Mouse (Mus musculus): ENCODE measurements around the gene Heatr5b. TPM values are rescaled to one million over a fixed set of nuclear protein-coding genes. Genes with fewer than 3 reads are reported as not detected.
"Not testable (repeated sequence)": the region's sequence is repeated elsewhere in the genome, so short reads cannot be mapped to it uniquely, and the experiment has no call there.

Heatr5b gene
- total RNA-seq (2014; fragmentation: Nextera tagmentation) (25.4 TPM in 2 replicates), total RNA-seq (2017) (13.8 and 18.5 TPM in 2 replicates)

DNA sequence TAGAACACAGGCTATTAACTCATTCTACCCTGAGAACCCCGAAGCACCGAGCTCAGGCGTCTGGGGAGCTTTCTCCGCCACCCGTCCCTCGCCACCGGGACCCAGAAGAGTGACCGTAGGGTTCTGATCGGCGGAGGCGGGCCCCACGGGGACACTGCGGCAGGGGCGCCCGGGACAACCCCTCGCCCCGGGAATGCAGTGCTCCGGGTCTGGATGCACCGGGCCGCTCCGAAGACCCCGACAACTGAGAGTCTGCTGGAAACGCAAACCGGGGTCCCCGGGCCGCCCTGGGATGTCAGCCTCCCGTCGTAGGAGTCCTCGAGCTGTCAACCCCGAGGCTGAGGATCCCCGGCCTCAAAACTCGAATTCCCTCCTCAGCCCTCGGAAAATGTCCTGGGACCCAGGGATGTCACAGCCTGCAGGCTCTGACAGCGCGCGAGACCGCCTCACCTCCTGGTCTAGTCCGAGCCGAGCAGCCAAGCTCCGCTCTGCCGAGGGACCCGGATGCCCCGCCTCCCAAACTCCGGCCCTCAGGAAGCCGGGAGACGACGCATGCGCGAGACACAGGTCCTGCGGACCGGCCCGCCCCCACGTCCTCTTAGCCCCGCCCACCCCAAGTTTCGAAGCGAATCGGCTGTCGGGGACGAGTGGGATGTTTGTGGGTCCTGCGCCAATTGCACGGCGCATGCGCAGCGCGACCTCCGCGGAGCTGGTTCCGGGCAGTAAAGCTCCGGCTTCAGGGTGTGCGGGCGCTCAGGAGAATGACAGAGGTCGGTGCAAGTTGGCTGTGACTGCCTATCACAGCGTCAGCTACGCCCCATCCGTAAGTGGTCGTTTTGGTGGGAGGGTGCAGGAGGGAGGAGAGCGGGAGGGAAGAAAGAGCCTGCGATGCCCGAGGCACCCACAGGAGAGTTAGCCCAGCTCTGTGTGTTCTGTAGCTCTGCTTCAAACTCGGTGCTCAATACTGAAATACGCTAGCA lies at the start of gene Heatr5b, which contains the start of gene Gpatch11:
TSS of gene Heatr5b (minus strand) at position 509 of the 980 bp plus-strand sequence.
TSS of gene Gpatch11 (plus strand) at position 712 of the 980 bp plus-strand sequence.
- peak; percentile 92 for ATAC-seq (replicated peaks; ENCODE audit: low FRiP score, low TSS enrichment, poor library complexity, severe bottlenecking)

GRCm38 (mm10) chr17:78883291-78883690 lies 48.1 kb upstream of the Heatr5b start:
- ATAC-seq (replicated peaks; ENCODE audit: low FRiP score, low TSS enrichment, poor library complexity, severe bottlenecking) = no peak

DNA sequence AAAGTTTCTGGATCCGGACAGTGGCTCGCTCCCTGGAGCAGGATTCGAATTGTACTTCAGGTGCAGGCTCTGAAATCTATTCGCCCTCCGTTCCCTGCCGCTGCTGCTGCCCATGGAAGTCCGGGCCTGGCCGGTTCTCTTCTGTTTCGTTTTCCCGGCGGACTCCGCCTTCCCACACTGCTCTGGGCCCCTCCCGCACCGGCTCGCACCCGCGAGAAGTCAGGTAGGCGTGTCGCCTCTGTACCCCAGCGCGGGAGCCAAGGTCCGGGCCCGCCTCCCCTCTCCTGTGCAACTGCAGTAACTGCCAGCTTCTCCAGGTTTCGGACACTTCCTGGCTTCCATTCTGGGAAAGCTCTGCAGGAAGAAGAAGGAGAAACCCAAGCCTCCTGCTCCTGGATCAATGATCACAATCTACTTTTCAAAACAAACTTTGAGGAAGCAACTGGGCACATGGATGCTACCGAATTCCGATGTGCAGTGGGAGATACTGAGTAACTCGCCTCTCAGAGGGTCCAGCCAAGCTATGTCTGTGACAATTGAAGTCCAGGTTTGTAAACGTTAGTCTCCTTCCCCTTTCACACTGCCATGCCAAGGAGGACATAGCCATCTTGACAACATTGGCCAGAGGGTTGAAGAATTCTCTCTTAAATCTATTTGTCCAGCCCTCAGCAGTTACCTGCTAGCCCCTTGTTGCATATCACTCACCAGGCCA lies 47.4 kb upstream of the Heatr5b start, which contains the start of gene Eif2ak2:
TSS of gene Eif2ak2 (minus strand) at position 173 of the 712 bp plus-strand sequence.
- ATAC-seq (replicated peaks; ENCODE audit: low FRiP score, low TSS enrichment, poor library complexity, severe bottlenecking) = peak; percentile 98

GRCm38 (mm10) chr17:78881878-78882304 lies 46.7 kb upstream of the Heatr5b start:
- peak; percentile 35 for ATAC-seq (replicated peaks; ENCODE audit: low FRiP score, low TSS enrichment, poor library complexity, severe bottlenecking)

DNA sequence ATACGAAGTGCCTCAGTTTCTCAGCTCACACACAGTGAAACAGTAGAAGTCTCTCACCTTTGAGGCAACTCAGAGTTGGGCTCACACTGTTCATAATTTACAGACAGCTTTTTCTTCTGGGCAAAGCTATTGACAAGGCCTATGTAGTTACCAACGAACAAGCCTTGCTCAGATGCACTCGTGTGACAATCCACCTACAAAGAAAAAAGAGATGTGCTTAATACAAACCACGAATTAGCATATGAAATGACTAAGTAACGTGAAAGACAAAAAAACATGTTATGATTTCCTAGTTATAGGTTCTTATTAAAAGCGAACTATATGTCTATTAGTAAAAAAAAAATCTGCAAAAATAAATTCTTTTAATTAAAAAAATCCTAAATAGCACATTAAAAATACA lies 38.7 kb upstream of the Heatr5b start:
- ATAC-seq (replicated peaks; ENCODE audit: low FRiP score, low TSS enrichment, poor library complexity, severe bottlenecking) = no peak

DNA sequence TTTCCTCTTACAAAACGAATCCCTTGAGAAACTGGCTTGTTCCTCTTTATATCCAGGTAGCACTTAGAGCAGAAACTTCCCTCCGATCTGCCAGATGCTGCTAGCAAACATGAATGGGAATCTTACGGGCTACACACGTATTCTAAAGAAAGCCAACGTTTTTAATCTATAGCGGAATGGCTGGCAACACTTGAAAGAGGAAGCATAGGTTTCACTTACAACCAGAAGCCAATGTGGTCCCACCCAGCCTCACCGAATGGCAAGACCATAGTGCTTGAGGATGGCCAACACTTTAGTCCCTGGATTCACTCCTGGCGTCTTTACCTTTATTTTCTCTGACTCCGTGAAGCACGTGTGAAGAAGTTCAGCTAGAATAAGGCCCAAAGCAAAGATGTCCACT lies 21.1 kb upstream of the Heatr5b start:
- no peak for ATAC-seq (replicated peaks; ENCODE audit: low FRiP score, low TSS enrichment, poor library complexity, severe bottlenecking)

DNA sequence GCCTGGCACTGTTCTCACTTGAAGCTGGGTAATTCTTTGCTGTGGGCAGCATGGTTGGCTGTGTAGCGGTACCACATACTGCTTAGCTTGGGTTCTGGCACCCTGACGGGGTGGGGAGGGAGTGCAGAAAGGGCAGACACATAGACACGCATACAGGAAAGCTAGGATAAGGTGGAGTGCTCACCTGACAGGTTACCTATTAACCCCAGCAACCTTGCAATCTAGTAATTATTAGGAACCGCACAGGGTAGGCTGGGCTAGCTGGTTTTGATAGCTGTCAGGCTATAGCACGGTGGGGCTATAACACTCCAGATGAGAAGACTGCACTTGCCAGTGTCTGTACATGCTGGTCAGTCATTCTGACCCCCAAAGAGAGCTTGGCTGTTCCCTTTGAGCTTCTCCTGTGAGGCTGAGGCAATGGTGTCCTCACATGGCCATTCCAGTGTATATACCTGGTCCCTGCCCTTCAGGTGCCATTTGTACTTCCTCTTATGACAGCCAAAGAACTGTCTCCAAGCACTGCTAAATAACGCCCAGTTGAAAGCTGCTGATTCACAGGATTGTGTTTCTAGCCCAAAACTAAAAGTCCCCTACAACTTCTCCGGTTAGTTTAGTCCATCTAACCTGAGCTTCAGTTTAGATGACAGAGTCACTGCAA lies 7.2 kb upstream of the Heatr5b start:
- no peak for ATAC-seq (replicated peaks; ENCODE audit: low FRiP score, low TSS enrichment, poor library complexity, severe bottlenecking)

DNA sequence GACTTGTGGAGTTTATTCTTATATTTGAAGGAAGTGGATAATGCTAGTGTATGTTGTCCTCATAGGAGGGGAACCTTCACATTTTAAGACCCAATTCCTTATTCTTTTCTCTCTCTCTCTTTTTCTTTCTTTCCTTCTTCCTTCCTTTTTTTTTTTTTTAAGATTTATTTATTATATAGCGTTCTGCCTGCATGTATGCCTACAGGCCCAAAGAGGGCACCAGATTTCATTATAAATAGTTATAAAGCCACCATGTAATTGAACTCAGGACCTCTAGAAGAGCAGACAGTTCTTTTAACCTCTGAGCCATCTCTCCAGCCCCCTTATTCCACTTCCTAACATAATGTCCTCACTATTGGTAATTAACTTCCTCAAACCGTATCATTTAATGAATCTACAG lies 892 bp upstream of the Heatr5b start:
- peak; percentile 9; the same call in 1 of the 2 replicates for ATAC-seq (replicated peaks; ENCODE audit: low FRiP score, low TSS enrichment, poor library complexity, severe bottlenecking)

GRCm38 (mm10) chr17:78824346-78824745 lies 10.8 kb downstream of the Heatr5b start:
- no peak for ATAC-seq (replicated peaks; ENCODE audit: low FRiP score, low TSS enrichment, poor library complexity, severe bottlenecking)

GRCm38 (mm10) chr17:78809582-78809981 lies 25.6 kb downstream of the Heatr5b start:
- ATAC-seq (replicated peaks; ENCODE audit: low FRiP score, low TSS enrichment, poor library complexity, severe bottlenecking) = no peak

DNA sequence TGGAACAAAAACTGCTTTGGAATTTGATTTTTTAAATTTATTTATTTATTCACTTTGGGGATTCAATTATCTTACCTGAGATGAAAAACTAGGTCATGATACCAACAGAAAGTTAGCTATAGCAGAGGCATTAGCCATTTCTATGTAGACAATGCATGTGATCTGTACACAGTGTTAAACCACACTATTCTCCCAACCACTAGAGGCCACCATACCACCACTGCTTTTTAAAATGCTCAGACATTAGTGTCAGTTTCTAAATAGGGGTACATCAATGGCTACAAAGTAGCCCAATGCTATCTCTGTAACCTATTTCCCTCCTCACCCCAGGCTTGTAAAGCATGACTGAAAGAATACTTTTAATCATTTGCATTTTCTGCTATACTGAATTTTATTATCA lies 26.1 kb downstream of the Heatr5b start:
- peak; percentile 87 for ATAC-seq (replicated peaks; ENCODE audit: low FRiP score, low TSS enrichment, poor library complexity, severe bottlenecking)

DNA sequence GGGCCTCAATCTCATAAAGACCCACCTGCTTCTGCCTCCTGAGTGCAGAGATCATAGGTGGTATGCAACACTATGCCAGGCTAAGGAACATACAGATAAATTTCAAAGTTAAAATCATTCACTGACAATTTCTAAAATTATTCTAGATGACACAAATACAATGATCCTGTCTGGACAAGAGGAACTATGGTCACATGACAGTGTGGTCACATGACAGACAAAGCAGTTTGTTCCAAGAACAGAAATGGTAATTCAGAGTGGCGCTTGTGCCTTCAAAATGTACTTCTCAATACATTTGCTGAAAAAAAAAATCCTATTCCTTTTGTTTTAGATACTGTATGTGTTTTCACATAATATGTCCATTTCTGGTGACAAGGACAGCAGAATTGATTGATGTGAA lies 37.9 kb downstream of the Heatr5b start:
- ATAC-seq (replicated peaks; ENCODE audit: low FRiP score, low TSS enrichment, poor library complexity, severe bottlenecking) = no peak

- ATAC-seq (replicated peaks; ENCODE audit: low FRiP score, low TSS enrichment, poor library complexity, severe bottlenecking) = peak; percentile 92
Measured at GRCm38 (mm10) chr17:78794390-78794789, 40.8 kb downstream of the Heatr5b start.

DNA sequence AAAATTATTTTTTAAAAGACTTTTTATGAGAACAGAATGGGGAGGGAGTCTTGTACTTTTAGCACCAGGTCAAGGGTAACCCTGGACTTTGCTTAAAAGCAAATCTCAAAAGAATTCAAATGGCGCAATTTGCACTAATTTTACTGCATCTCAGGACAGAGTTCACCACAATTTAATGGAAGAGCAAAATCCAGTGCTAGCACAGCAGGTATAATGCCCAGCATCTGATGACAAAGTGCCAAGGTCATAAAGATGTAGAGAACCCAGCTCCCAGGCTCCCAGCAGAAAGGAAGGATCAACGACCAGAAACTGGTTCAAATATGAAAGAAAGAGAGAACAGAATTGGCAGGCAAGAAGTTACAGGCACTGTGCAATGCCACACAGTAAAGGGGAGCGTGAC lies 43.0 kb downstream of the Heatr5b start:
- ATAC-seq (replicated peaks; ENCODE audit: low FRiP score, low TSS enrichment, poor library complexity, severe bottlenecking) = no peak

GRCm38 (mm10) chr17:78791690-78792070 lies 43.5 kb downstream of the Heatr5b start:
- no peak for ATAC-seq (replicated peaks; ENCODE audit: low FRiP score, low TSS enrichment, poor library complexity, severe bottlenecking)

DNA sequence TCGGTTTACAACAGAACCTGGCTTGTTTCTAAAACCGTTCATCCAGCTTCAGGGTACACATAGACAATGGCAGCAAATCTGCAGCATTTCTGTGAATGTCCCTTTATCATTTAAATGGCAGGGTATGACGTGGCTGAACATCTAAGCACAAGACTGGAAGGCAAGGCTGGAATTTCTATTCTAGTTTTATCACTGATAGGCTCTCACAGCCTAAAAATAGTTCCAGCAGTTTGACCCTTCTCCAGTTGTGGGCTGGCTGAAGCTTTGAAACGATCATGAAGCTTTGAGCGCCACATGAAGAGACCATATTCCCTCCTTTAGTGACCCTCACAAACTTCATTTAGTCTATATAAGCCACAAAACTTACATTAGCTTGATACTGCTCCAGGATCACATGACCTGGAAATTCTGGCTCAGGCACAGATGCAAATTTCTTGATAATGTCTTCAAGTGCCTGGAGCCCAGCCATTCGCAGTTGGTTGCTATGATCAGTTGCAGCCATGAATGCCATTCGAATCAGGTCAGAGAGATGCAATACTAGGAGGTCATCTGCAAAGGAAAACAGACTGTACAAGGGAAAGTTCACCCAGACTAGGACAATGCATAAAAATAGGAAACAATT lies 44.0 kb downstream of the Heatr5b start:
- ATAC-seq (replicated peaks; ENCODE audit: low FRiP score, low TSS enrichment, poor library complexity, severe bottlenecking) = peak; percentile 26; the same call in 1 of the 2 replicates

DNA sequence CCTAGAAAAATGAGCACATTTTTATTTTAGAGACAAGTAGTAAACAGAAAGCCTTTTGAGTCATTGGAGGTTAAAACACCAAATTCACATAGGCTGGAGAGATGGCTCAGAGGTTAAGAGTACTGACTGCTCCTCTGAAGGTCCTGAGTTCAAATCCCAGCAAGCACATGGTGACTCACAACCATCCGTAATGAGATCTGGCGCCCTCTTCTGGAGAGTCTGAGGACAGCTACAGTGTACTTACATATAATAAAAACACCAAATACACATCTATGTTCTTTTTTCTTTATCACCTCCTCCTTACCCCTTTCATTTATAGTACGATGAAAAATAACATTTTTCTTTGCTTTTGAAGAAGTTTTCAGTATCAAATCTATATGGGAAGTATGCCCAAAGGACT lies 46.9 kb downstream of the Heatr5b start:
- ATAC-seq (replicated peaks; ENCODE audit: low FRiP score, low TSS enrichment, poor library complexity, severe bottlenecking) = not testable (repeated sequence)

- ATAC-seq (replicated peaks; ENCODE audit: low FRiP score, low TSS enrichment, poor library complexity, severe bottlenecking) = no peak
Measured at GRCm38 (mm10) chr17:78778765-78779164, 56.4 kb downstream of the Heatr5b start.

- peak; percentile 51; the same call in 1 of the 2 replicates for ATAC-seq (replicated peaks; ENCODE audit: low FRiP score, low TSS enrichment, poor library complexity, severe bottlenecking)
Measured at GRCm38 (mm10) chr17:78772317-78772716, 62.8 kb downstream of the Heatr5b start.

Data from megakaryocyte-erythroid progenitor cell, adult 5-6 weeks (primary cell).